Mouse (Mus musculus): ENCODE data around the gene Dbndd1. TPM values are rescaled to one million over a fixed set of nuclear protein-coding genes. Genes with fewer than 3 reads are reported as not detected.
"Not testable (repeated sequence)": the region's sequence is repeated elsewhere in the genome, so short reads cannot be mapped to it uniquely, and the experiment has no call there.

Dbndd1 gene
- total RNA-seq, 4 experiments from 2014 or later, result 0.21 to 1.2 (median 0.59) TPM

DNA sequence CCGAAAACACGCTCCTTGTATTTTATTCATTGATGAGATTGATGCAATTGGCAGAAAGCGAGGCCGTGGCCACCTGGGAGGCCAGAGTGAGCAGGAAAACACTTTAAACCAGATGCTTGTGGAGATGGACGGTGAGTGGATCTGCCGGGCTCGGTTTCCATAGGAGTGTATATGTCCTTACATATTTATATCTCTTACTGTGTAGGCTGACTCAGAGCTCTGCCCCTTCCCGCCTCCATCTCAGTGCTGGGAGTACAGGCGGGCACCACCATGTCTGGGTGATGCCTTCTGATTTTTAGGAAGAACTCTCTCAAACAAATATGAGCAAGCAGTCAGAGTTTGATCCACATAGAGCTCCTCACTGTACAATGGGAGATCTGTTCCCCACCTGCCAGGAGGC, 22.4 kb downstream of the Dbndd1 start:
- DNase-seq, result no peak

DNA sequence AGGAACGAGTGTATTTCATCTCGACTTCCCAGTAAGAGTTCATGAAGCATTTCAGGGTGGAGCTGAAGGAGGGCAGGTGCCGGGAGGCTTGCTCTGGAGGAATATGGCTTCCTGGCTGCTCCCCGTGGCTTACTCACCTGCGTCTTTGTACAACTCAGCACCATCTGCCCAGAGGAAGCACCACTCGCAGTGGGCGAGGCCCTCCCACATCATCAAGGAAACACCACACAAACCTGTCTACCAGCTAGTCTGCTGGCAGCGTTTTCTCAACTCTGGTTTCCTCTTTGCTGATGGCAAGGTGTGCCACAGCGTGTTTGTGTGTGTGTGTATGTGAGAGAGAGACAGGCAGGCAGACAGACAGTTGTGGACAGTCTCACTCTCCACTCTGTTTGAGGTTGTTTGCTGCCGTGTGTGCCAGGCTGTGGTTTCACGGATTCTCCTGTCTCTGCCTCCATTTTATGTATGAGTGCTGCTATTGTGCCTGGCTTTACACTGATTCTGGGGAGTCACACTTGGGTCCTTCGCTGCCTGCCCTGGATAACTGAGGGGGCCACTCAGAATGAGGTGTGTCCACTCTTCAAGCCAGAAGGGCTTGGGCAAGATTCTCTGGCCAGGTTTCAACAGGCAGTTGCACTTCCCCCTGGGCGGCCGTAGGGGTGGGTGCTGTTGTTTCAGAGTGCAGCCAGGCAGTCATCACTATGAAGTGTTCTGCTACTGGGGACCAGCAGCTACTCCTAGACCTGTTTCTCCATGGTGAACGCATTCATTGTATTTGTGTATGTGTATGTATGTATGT, 23.8 kb downstream of the Dbndd1 start:
- DNase-seq, result no peak

GRCm38 (mm10) chr8:123482627-123483026, 32.6 kb downstream of the Dbndd1 start:
- DNase-seq, result no peak

GRCm38 (mm10) chr8:123478456-123479218, 36.6 kb downstream of the Dbndd1 start:
- no peak for DNase-seq

GRCm38 (mm10) chr8:123477737-123478258, 37.5 kb downstream of the Dbndd1 start, which contains the start of gene Afg3l1:
Gene Afg3l1 (plus strand): TSS chr8:123477903.
- DNase-seq, result peak; percentile 90

DNA sequence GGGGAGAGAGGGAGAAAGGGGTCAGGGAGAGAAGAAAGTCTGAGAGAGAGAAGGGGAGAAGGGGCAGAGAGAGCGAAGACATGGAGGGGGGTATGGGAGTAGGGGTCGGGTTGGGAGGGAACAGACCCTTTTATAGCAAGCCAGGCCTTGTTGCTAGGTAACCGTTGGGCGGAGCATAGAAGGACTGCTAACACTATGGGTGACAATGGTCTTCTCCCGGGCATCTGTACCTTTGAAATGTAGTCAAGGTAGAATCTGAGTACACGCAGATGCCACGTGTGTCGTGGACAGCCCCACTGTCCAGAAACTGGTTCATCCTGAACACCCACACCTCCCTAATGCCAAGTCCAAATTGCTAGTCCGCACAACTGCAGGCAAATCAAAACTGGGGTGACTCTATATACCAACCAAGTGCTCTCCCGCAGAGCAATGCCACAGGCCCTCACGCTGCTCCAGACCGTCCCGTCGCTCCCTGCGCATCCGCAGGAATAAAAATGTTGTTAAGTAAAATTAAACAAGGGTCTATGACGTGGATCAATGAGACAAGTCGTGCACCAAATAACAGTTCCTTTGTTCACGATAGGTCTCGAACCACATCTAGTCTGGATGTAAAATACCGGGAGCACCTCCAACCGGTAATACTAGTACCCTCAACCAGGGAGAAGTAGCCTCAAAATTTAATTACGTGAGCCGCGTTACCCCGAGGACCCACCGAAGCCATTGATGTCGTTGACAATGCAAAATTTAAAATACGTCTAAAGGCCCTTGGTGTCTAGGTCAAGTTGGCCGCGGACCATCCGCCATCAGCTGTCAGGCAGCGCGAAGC, 38.1 kb downstream of the Dbndd1 start:
- no peak for DNase-seq

- not testable (repeated sequence) for DNase-seq
Observed at GRCm38 (mm10) chr8:123474549-123474948, 40.7 kb downstream of the Dbndd1 start.

- not testable (repeated sequence) for DNase-seq
Observed at GRCm38 (mm10) chr8:123472991-123473390, 42.3 kb downstream of the Dbndd1 start.

- no peak for DNase-seq
Observed at GRCm38 (mm10) chr8:123467476-123467875, 47.8 kb downstream of the Dbndd1 start.

- DNase-seq, result no peak
Observed at GRCm38 (mm10) chr8:123463651-123464050, 51.6 kb downstream of the Dbndd1 start.

Other genes with a start within 250 kb of the Dbndd1 start
- 1 to 10 TPM; 4.3 to 7.4 (median 5.5) TPM for gene Fanca, start 196.9 kb downstream of the Dbndd1 start, total RNA-seq (2022)
- gene Spire2, start 182.8 kb downstream of the Dbndd1 start, total RNA-seq (2022), result 1 to 10 TPM; 2.3 to 2.8 (median 2.4) TPM
- 100 to 1,000 TPM; 223 to 301 (median 278) TPM for gene Tcf25, start 141.7 kb downstream of the Dbndd1 start, total RNA-seq (2022)
- under 1 TPM in 1 of 4 experiments, not detected in 3; 0.13 TPM for gene Mc1r, start 108.4 kb downstream of the Dbndd1 start, total RNA-seq (2022)
- 1 to 10 TPM; 2.9 to 9.7 (median 6.6) TPM for gene Tubb3, start 104.0 kb downstream of the Dbndd1 start, total RNA-seq (2022)
- gene Def8, start 91.9 kb downstream of the Dbndd1 start, total RNA-seq (2022), result 10 to 100 TPM; 27.8 to 40.1 (median 34.2) TPM
- 10 to 100 TPM; 69.7 to 99.4 (median 85.1) TPM for gene Afg3l1, start 37.6 kb downstream of the Dbndd1 start, total RNA-seq (2022)
- 10 to 100 TPM; 10.7 to 26.2 (median 15.4) TPM for gene Gas8, start 3.4 kb upstream of the Dbndd1 start, total RNA-seq (2022)
- 10 to 100 TPM; 32.7 to 40.0 (median 35.4) TPM for gene Rhou, start 138.5 kb upstream of the Dbndd1 start, total RNA-seq (2022)

All from adrenal gland, adult 8-10 months (tissue).